Mouse (Mus musculus) heart, postnatal 0 days (tissue): Measurements from ENCODE around the gene Ccser2.

Experiments
- CTCF ChIP-seq: IDR thresholded peaks from 2 replicates; pipeline ENCODE4 v1.5.1; 2016; ENCODE audit warnings: antibody characterized with exemption, control low read depth, low read depth
- EP300 ChIP-seq: IDR thresholded peaks from 2 replicates; pipeline ENCODE4 v1.6.1; 2016; ENCODE audit warnings: antibody characterized with exemption, low read depth

- TF ChIP-seq EP300, result no peak
- TF ChIP-seq CTCF, result no peak
These were observed 119.7 kb downstream of the Ccser2 start for GRCm38 (mm10) chr14:36848860-36849259.
